Mouse (Mus musculus) brain, embryonic 14.5 days (tissue): ENCODE data around the gene 1110051M20Rik.

Experiments used
- CTCF ChIP-seq: fragments of 200-500 bp; IDR thresholded peaks from 2 replicates; pipeline ENCODE4 v1.5.1; 2012; ENCODE audit warnings: inconsistent platforms, mild to moderate bottlenecking, moderate library complexity, borderline replicate concordance; ENCODE audit not compliant: insufficient read depth, insufficient read length; ENCODE audit errors: extremely low read depth
- POLR2A ChIP-seq: fragments of 200-500 bp; IDR thresholded peaks from 2 replicates; pipeline ENCODE4 v1.6.1; 2012; ENCODE audit warnings: mild to moderate bottlenecking, inconsistent platforms, borderline replicate concordance; ENCODE audit not compliant: poor library complexity, insufficient read depth, insufficient read length, severe bottlenecking; ENCODE audit errors: extremely low read depth

- TF ChIP-seq CTCF, result no peak
- TF ChIP-seq POLR2A, result no peak
These were observed 18.2 kb downstream of the 1110051M20Rik start for GRCm38 (mm10) chr2:91426321-91426720.
